8 mouse cellular contexts compared by ENCODE assay signal in the genomic region with DNA sequence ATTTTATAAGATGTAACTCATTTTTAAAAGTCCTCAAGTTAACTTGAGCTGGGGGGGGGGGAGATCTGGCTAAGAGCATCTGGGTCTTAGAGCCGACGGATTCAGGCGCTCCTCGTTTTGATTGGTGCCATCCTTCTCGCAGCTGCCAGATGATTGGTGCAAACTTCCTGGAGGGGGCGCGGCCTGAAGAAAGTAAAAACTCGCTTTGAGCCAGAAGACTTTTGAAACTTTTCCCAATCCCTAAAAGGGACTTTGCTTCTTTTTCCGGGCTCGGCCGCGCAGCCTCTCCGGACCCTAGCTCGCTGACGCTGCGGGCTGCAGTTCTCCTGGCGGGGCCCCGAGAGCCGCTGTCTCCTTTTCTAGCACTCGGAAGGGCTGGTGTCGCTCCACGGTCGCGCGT. TPM values are rescaled to one million over a fixed set of nuclear protein-coding genes. Genes with fewer than 3 reads are reported as not detected.
DNase-seq lines count a peak whose midpoint lies in the region; ATAC-seq and TF ChIP-seq lines count a peak whose summit lies in the region.

A gene (plus strand): TSS at position 224 of the 400 bp plus-strand sequence.

- H3K4me2 ChIP-seq in neural tube, embryonic 11.5 days (ENCODE audit: low read depth), result peak within 1 kb of the TSS; percentile 76
- peak within 1 kb of the TSS; percentile 92 for H3K4me2 ChIP-seq in embryonic facial prominence, embryonic 13.5 days
- peak within 1 kb of the TSS; percentile 91 for H3K4me2 ChIP-seq in heart, embryonic 13.5 days
- H3K4me2 ChIP-seq in kidney, postnatal 0 days (ENCODE audit: low read length), result peak within 1 kb of the TSS; percentile 71
- peak within 1 kb of the TSS; percentile 76 for H3K4me2 ChIP-seq in liver, postnatal 0 days (ENCODE audit: low read depth, low read length)

- peak; percentile 34; the same call in 1 of the 2 replicates for TF ChIP-seq CTCF in kidney, postnatal 0 days (IDR thresholded peaks at IDR 0.05; ENCODE audit: low read depth)
- TF ChIP-seq CTCF in liver, postnatal 0 days (IDR thresholded peaks at IDR 0.05; ENCODE audit: low read depth), result no peak

- WGBS in neural tube, embryonic 11.5 days, result under 1% methylated on average over 25 of the region's 25 CpGs
- under 1% methylated on average over 25 of the region's 25 CpGs for WGBS in embryonic facial prominence, embryonic 13.5 days
- WGBS in heart, embryonic 13.5 days, result under 1% methylated on average over 25 of the region's 25 CpGs
- under 1% methylated on average over 25 of the region's 25 CpGs for WGBS in kidney, postnatal 0 days
- WGBS in liver, postnatal 0 days (ENCODE audit: insufficient replicate concordance), result under 1% methylated on average over 25 of the region's 25 CpGs

- H3K4me3 ChIP-seq in neural tube, embryonic 11.5 days (ENCODE audit: low read depth, low read length), result peak within 1 kb of the TSS; percentile 49
- H3K4me3 ChIP-seq in embryonic facial prominence, embryonic 13.5 days, result peak within 1 kb of the TSS; percentile 59
- H3K4me3 ChIP-seq in heart, embryonic 13.5 days, result peak within 1 kb of the TSS; percentile 77
- peak within 1 kb of the TSS; percentile 86 for H3K4me3 ChIP-seq in kidney, postnatal 0 days (replicated peaks; ENCODE audit: low read depth, low read length)
- peak within 1 kb of the TSS; percentile 50 for H3K4me3 ChIP-seq in liver, postnatal 0 days (ENCODE audit: low read depth, low read length)

- DNase-seq in neural tube, embryonic 11.5 days (ENCODE audit: low spot score), result peak; percentile 87
- DNase-seq in neural tube, embryonic 10.5 days (ENCODE audit: extremely low spot score, low spot score), result no peak
- peak; percentile 99 for DNase-seq in kidney, postnatal 0 days (ENCODE audit: low spot score)
- peak; percentile 68 for DNase-seq in liver, postnatal 0 days
- DNase-seq in thymus, postnatal 10 days (ENCODE audit: low spot score in 2 of 2), result peak; percentile 28 to 50

- H3K36me3 ChIP-seq in neural tube, embryonic 11.5 days (ENCODE audit: control insufficient read depth, insufficient read depth, low read length), result no peaks in the 10 kb centered on the region
- no peaks in the 10 kb centered on the region for H3K36me3 ChIP-seq in embryonic facial prominence, embryonic 13.5 days
- H3K36me3 ChIP-seq in heart, embryonic 13.5 days, result no peaks in the 10 kb centered on the region
- H3K36me3 ChIP-seq in kidney, postnatal 0 days (ENCODE audit: insufficient read depth, low read length), result peaks cover 8% of the 10 kb centered on the region; the same call in 1 of the 2 replicates
- H3K36me3 ChIP-seq in liver, postnatal 0 days (replicated peaks; ENCODE audit: insufficient read depth, low read length), result no peaks in the 10 kb centered on the region

- peaks cover 10% of the 10 kb centered on the region; the same call in 1 of the 2 replicates for H3K4me1 ChIP-seq in neural tube, embryonic 11.5 days (ENCODE audit: control insufficient read depth, insufficient read depth, low read length)
- peaks cover 34% of the 10 kb centered on the region for H3K4me1 ChIP-seq in embryonic facial prominence, embryonic 13.5 days
- peaks cover 34% of the 10 kb centered on the region for H3K4me1 ChIP-seq in heart, embryonic 13.5 days
- 0 out of 2 replicates have a peak, but pooled peaks cover 7% of the 10 kb centered on the region for H3K4me1 ChIP-seq in kidney, postnatal 0 days (replicated peaks; ENCODE audit: insufficient read depth, low read length)
- peaks cover 6% of the 10 kb centered on the region; the same call in 1 of the 2 replicates for H3K4me1 ChIP-seq in liver, postnatal 0 days (ENCODE audit: insufficient read depth)

- H3K27me3 ChIP-seq in neural tube, embryonic 11.5 days (ENCODE audit: control insufficient read depth, insufficient read depth, low read length), result peaks cover 77% of the 10 kb centered on the region
- H3K27me3 ChIP-seq in embryonic facial prominence, embryonic 13.5 days, result peaks cover 87% of the 10 kb centered on the region
- H3K27me3 ChIP-seq in heart, embryonic 13.5 days (replicated peaks), result peaks cover 90% of the 10 kb centered on the region
- H3K27me3 ChIP-seq in kidney, postnatal 0 days (ENCODE audit: insufficient read depth, low read length), result peaks cover 8% of the 10 kb centered on the region; the same call in 1 of the 2 replicates
- peaks cover 75% of the 10 kb centered on the region for H3K27me3 ChIP-seq in liver, postnatal 0 days (ENCODE audit: insufficient read depth, low read length)

- TF ChIP-seq EP300 in liver, postnatal 0 days (IDR thresholded peaks at IDR 0.05; ENCODE audit: low read depth), result no peak

- H3K9ac ChIP-seq in neural tube, embryonic 11.5 days (ENCODE audit: low read length), result peak within 1 kb of the TSS; percentile 59
- peak within 1 kb of the TSS; percentile 78 for H3K9ac ChIP-seq in embryonic facial prominence, embryonic 13.5 days
- peak within 1 kb of the TSS; percentile 90 for H3K9ac ChIP-seq in heart, embryonic 13.5 days
- H3K9ac ChIP-seq in kidney, postnatal 0 days (ENCODE audit: low read depth, low read length), result peak within 1 kb of the TSS; percentile 94
- H3K9ac ChIP-seq in liver, postnatal 0 days (replicated peaks), result no peak within 1 kb of the TSS

- ATAC-seq in neural tube, embryonic 11.5 days (ENCODE audit: insufficient read depth, low FRiP score, low TSS enrichment), result no peak
- no peak for ATAC-seq in embryonic facial prominence, embryonic 13.5 days (ENCODE audit: insufficient number of reproducible peaks, insufficient read depth, low FRiP score, low TSS enrichment, low read depth)
- 0 out of 2 replicates have a peak, but pooled peaks have one; percentile 16 for ATAC-seq in heart, embryonic 13.5 days (ENCODE audit: extremely low read depth, insufficient number of reproducible peaks, low FRiP score, low TSS enrichment)
- peak; percentile 58; the same call in 1 of the 2 replicates for ATAC-seq in kidney, postnatal 0 days (replicated peaks; ENCODE audit: low FRiP score, low read depth)
- ATAC-seq in liver, postnatal 0 days, result peak; percentile 68
- ATAC-seq in neutrophil, adult 5-6 weeks (ENCODE audit: extremely low read depth, insufficient number of reproducible peaks, low FRiP score, poor library complexity, severe bottlenecking), result peak; percentile 42; the same call in 1 of the 2 replicates

- no peaks in the 10 kb centered on the region for H3K9me3 ChIP-seq in neural tube, embryonic 11.5 days (ENCODE audit: control insufficient read depth, low read length)
- 0 out of 2 replicates have a peak, but pooled peaks cover 3% of the 10 kb centered on the region for H3K9me3 ChIP-seq in embryonic facial prominence, embryonic 13.5 days
- no peaks in the 10 kb centered on the region for H3K9me3 ChIP-seq in heart, embryonic 13.5 days
- H3K9me3 ChIP-seq in kidney, postnatal 0 days (replicated peaks; ENCODE audit: low read length), result no peaks in the 10 kb centered on the region
- no peaks in the 10 kb centered on the region for H3K9me3 ChIP-seq in liver, postnatal 0 days (ENCODE audit: low read length)

- peak within 1 kb of the TSS; percentile 80 for H3K27ac ChIP-seq in neural tube, embryonic 11.5 days (ENCODE audit: low read depth, low read length)
- peak within 1 kb of the TSS; percentile 81 for H3K27ac ChIP-seq in embryonic facial prominence, embryonic 13.5 days
- peak within 1 kb of the TSS; percentile 97 for H3K27ac ChIP-seq in heart, embryonic 13.5 days (replicated peaks)
- H3K27ac ChIP-seq in kidney, postnatal 0 days, result peak within 1 kb of the TSS; percentile 96
- no peak within 1 kb of the TSS for H3K27ac ChIP-seq in liver, postnatal 0 days (ENCODE audit: low read depth)

RNA-seq across cellular contexts. Expression of the gene that starts here (rescaled TPM):
- 15.4 and 15.5 TPM in 2 replicates for polyA plus RNA-seq in neural tube, embryonic 11.5 days (2014; fragmentation: Nextera tagmentation; extraction: Ambion mirVana)
- 3.2 and 3.3 TPM in 2 replicates for polyA plus RNA-seq in embryonic facial prominence, embryonic 13.5 days (2015; fragmentation: Nextera tagmentation; extraction: Ambion mirVana)
- 6.8 and 7.4 TPM in 2 replicates for polyA plus RNA-seq in heart, embryonic 13.5 days (2015; fragmentation: Nextera tagmentation; extraction: Ambion mirVana)
- 33.0 and 42.5 TPM in 2 replicates for polyA plus RNA-seq in kidney, postnatal 0 days (2015; fragmentation: Nextera tagmentation; extraction: Ambion mirVana)
- 0.04 and 0.05 TPM in 2 replicates for polyA plus RNA-seq in liver, postnatal 0 days (2015; fragmentation: Nextera tagmentation; extraction: Ambion mirVana)
- total RNA-seq in neutrophil, adult 5-6 weeks (2017), result not detected in 2 replicates

Comparison
In these comparisons a context has a peak if more than half of its experiments do, and no peak if none do; other contexts are left out.
1. Peak in DNase-seq, ATAC-seq, H3K4me3 ChIP-seq and H3K4me2 ChIP-seq in liver, postnatal 0 days; RNA of the gene not detected or under 1 TPM.
2. Peak in ATAC-seq in neutrophil, adult 5-6 weeks; RNA of the gene not detected or under 1 TPM.
3. ATAC-seq: peak in heart, embryonic 13.5 days (single experiment) and kidney, postnatal 0 days (single experiment); none in neural tube, embryonic 11.5 days (single experiment) and embryonic facial prominence, embryonic 13.5 days (single experiment).
4. Peak in every context shown above with its lines, with median percentiles within 50 percentile points of each other: H3K4me2 ChIP-seq and H3K4me3 ChIP-seq.